Mouse (Mus musculus) hindbrain, embryonic 10.5 days (tissue): ENCODE measurements around the gene Zmym6. TPM values are rescaled to one million over a fixed set of nuclear protein-coding genes. Genes with fewer than 3 reads are reported as not detected.
"Not testable (repeated sequence)": the region's sequence is repeated elsewhere in the genome, so short reads cannot be mapped to it uniquely, and the experiment has no call there.

Experiments used
- DNase-seq: peaks from one replicate; pipeline ENCODE4 v3.0.0-alpha.2; 2017; ENCODE audit warnings: low spot score
- H3K27ac ChIP-seq: fragments of 300-500 bp; sonication (generic); 2 replicates; pipeline ENCODE4 v1.5.1; 2016; ENCODE audit warnings: mild to moderate bottlenecking, moderate library complexity
- H3K27me3 ChIP-seq: fragments of 300-500 bp; sonication (generic); 2 replicates; pipeline ENCODE4 v1.6.1; 2016; ENCODE audit warnings: mild to moderate bottlenecking; ENCODE audit not compliant: poor library complexity, insufficient read depth, severe bottlenecking
- H3K36me3 ChIP-seq: fragments of 300-500 bp; sonication (generic); 2 replicates; pipeline ENCODE4 v1.6.1; 2016; ENCODE audit warnings: mild to moderate bottlenecking, moderate library complexity
- H3K4me1 ChIP-seq: fragments of 300-500 bp; sonication (generic); replicated peaks from 2 replicates; pipeline ENCODE4 v1.6.1; 2016; ENCODE audit warnings: mild to moderate bottlenecking
- H3K4me3 ChIP-seq: fragments of 300-500 bp; sonication (generic); 2 replicates; pipeline ENCODE4 v1.5.1; 2016; ENCODE audit warnings: mild to moderate bottlenecking, moderate library complexity
- H3K9me3 ChIP-seq: fragments of 300-500 bp; sonication (generic); 2 replicates; pipeline ENCODE4 v1.6.1; 2016; ENCODE audit warnings: mild to moderate bottlenecking, moderate library complexity
- WGBS: fragments of 180-500 bp; shearing (Covaris S2); methylation state at CpG from one replicate; pipeline ENCODE4 v1.1.7; 2016; 5-methylcytosine and 5-hydroxymethylcytosine counted together
- polyA plus RNA-seq: library from polyadenylated mRNA; unstranded; fragments of >200 nt; fragmentation: Nextera tagmentation; extraction: Ambion mirVana; gene quantifications from 2 replicates; pipeline ENCODE4 v1.2.1, GENCODE M21; 2016

The Zmym6 gene
- polyA plus RNA-seq, 1 experiment from 2014 or later: 21.6 TPM

DNA sequence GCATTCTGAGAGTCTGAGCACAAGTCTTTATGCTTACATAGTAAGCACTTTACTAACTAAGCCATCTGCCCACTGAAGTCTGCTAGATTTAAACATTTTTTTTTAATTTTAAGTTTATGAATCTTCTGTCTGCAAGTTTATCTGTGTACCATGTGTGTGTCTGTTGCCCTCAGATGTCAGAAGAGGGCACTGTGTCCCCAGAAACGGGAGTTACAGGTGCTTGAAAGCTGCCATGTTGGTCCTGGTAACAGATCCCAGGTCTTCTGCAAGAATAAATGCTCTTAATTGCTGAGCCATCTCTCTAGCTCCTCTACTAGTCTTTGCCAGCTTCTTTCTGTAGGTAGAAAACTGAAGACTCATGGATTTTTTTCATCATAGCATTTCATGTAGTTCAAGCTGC is 2.3 kb upstream of the Zmym6 start:
- no peaks in the 10 kb centered on the region for H3K36me3 ChIP-seq
- H3K27ac ChIP-seq: no peak overlapping the region
- WGBS: 63% methylated on average over 1 of the region's 1 CpGs
- no peaks in the 10 kb centered on the region for H3K27me3 ChIP-seq
- no peak overlapping the region for H3K4me3 ChIP-seq
- DNase-seq: no peak
- peaks cover 3% of the 10 kb centered on the region; the same call in 1 of the 2 replicates for H3K9me3 ChIP-seq
- H3K4me1 ChIP-seq: peaks cover 9% of the 10 kb centered on the region

GRCm38 (mm10) chr4:127080806-127081205 is 3.6 kb downstream of the Zmym6 start:
- Histone ChIP-seq H3K4me1 (peaks cover 9% of the 10 kb centered on the region), H3K27me3 (no peaks in the 10 kb centered on the region), H3K27ac (no peak overlapping the region), H3K9me3 (no peaks in the 10 kb centered on the region), H3K4me3 (no peak overlapping the region), H3K36me3 (0 out of 2 replicates have a peak, but pooled peaks cover 3% of the 10 kb centered on the region)
- no peak for DNase-seq
- WGBS: 52% methylated on average over 1 of the region's 1 CpGs

- Histone ChIP-seq H3K4me3 (no peak overlapping the region), H3K4me1 (peaks cover 2% of the 10 kb centered on the region; the same call in 1 of the 2 replicates), H3K27me3 (no peaks in the 10 kb centered on the region), H3K36me3 (peaks cover 9% of the 10 kb centered on the region), H3K9me3 (no peaks in the 10 kb centered on the region), H3K27ac (no peak overlapping the region)
- 86% methylated on average over 2 of the region's 2 CpGs for WGBS
- no peak for DNase-seq
These were observed 5.9 kb downstream of the Zmym6 start for GRCm38 (mm10) chr4:127083131-127083530.

DNA sequence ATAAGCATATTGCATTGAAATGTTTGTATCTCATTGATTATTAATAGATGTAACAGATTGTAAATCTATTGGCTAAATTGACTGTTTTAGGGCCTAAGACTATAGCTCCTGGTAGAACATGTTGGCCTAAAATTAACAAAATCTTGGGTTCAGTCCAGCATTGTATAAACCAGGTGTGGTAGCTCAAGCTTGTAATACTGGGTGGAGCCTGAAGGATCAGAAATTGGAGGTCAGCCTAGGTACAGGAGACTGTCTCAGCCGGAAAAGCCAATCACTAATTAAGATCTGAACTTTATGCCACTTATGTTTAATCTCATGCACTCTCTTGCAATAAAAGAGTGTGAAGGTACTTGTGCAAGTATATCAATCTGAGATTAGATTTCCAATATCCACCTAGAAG is 8.6 kb downstream of the Zmym6 start:
- peaks cover 33% of the 10 kb centered on the region for H3K36me3 ChIP-seq
- H3K9me3 ChIP-seq: no peaks in the 10 kb centered on the region
- WGBS: 94% methylated on average over 1 of the region's 1 CpGs
- no peaks in the 10 kb centered on the region for H3K27me3 ChIP-seq
- H3K27ac ChIP-seq: no peak overlapping the region
- no peak for DNase-seq
- H3K4me1 ChIP-seq: no peaks in the 10 kb centered on the region
- H3K4me3 ChIP-seq: no peak overlapping the region

- WGBS: 87% methylated on average over 1 of the region's 1 CpGs
- DNase-seq: no peak
- Histone ChIP-seq H3K4me1 (no peaks in the 10 kb centered on the region), H3K9me3 (no peaks in the 10 kb centered on the region), H3K4me3 (no peak overlapping the region), H3K36me3 (peaks cover 57% of the 10 kb centered on the region), H3K27ac (no peak overlapping the region), H3K27me3 (no peaks in the 10 kb centered on the region)
These were observed 14.0 kb downstream of the Zmym6 start for GRCm38 (mm10) chr4:127091188-127091587.

- no peaks in the 10 kb centered on the region for H3K9me3 ChIP-seq
- 90% methylated on average over 4 of the region's 4 CpGs for WGBS
- no peak for DNase-seq
These were observed 17.9 kb downstream of the Zmym6 start for GRCm38 (mm10) chr4:127095090-127095489.

DNA sequence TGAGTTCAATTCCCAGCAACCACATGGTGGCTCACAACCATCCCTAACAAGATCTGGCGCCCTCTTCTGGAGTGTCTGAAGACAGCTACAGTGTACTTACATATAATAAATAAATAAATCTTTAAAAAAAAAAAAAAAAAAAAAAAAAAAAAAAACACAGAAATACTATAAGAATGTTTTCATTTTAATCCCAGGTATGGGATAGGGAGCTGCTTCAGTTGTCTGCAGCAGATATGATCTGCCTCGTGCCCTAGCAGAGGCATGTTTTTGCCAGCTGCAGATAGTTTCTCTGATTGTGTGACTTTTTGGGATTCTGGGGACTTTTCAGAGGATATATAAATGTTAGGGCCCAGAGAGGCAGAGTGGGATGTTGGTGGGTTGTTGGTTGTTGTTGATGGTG is 22.4 kb downstream of the Zmym6 start:
- 75% methylated on average over 2 of the region's 2 CpGs for WGBS
- H3K4me1 ChIP-seq, H3K27ac ChIP-seq, H3K4me3 ChIP-seq, H3K27me3 ChIP-seq, DNase-seq, H3K9me3 ChIP-seq: not testable (repeated sequence)
- H3K36me3 ChIP-seq: peaks cover 27% of the 10 kb centered on the region

More at GRCm38 (mm10) chr4:127095090-127095489, 17.9 kb downstream of the Zmym6 start:
- Histone ChIP-seq H3K27ac (no peak overlapping the region), H3K36me3 (peaks cover 36% of the 10 kb centered on the region), H3K4me1 (no peaks in the 10 kb centered on the region), H3K27me3 (no peaks in the 10 kb centered on the region), H3K4me3 (no peak overlapping the region)

- DNase-seq: no peak
- no peaks in the 10 kb centered on the region for H3K4me1 ChIP-seq
- no peak overlapping the region for H3K4me3 ChIP-seq
- 89% methylated on average over 4 of the region's 4 CpGs for WGBS
- no peak overlapping the region for H3K27ac ChIP-seq
- 0 out of 2 replicates have a peak, but pooled peaks cover 3% of the 10 kb centered on the region for H3K9me3 ChIP-seq
- peaks cover 42% of the 10 kb centered on the region for H3K36me3 ChIP-seq
- H3K27me3 ChIP-seq: no peaks in the 10 kb centered on the region
These were observed 30.4 kb downstream of the Zmym6 start for GRCm38 (mm10) chr4:127107566-127107965.

DNA sequence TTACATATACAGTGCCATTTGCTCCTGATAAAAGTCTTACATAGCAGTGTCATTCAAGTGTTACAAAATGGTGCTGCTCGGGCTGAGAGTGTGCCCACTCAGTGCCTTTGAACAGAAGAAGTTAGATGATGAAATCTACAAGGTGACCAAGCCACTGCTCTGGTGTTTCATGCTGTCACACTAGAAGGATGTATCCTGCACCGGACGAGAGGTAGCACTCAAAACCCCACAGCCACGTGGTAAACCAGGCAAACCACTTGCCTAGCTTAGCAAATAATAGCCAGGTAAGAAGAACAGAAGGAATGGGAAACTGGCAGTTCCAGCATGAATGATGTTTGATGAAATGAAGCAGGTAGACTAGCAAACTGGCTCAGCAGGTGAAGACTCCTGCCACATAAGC is 33.4 kb downstream of the Zmym6 start:
- DNase-seq: no peak
- H3K36me3 ChIP-seq: peaks cover 40% of the 10 kb centered on the region
- 80% methylated on average over 4 of the region's 4 CpGs for WGBS
- no peaks in the 10 kb centered on the region for H3K4me1 ChIP-seq
- H3K27ac ChIP-seq: no peak overlapping the region
- H3K4me3 ChIP-seq: no peak overlapping the region
- 0 out of 2 replicates have a peak, but pooled peaks cover 3% of the 10 kb centered on the region for H3K9me3 ChIP-seq
- no peaks in the 10 kb centered on the region for H3K27me3 ChIP-seq

- H3K27ac ChIP-seq: no peak within 1 kb of the TSS
- DNase-seq: no peak
- WGBS: 96% methylated on average over 5 of the region's 5 CpGs
- H3K36me3 ChIP-seq: peaks cover 1% of the 10 kb centered on the region
- no peaks in the 10 kb centered on the region for H3K27me3 ChIP-seq
- H3K9me3 ChIP-seq: no peaks in the 10 kb centered on the region
- H3K4me3 ChIP-seq: no peak within 1 kb of the TSS
- peaks cover 22% of the 10 kb centered on the region for H3K4me1 ChIP-seq
These were observed 46.2 kb downstream of the Zmym6 start, which contains the start of gene Tmem35b for GRCm38 (mm10) chr4:127123391-127123790. Gene Tmem35b, plus strand, starts transcription at chr4:127123691.

DNA sequence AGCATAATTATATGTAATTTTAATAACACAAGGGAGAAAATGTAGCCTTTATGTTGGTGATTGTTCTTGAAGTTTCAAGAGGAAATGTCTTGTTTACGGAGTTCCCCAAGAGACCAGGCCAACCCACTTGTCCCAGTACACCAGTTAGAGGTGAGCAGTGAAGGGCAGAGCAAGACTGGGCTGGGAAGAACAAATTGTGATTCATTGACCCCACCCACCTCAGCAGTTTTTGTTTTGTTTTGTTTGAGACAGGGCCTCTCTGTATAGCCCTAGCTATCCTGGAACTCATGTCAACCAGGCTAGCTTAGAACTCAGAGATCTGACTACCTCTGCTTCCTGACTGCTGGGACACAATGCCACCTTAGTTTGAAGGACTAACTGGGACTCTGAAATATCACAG is 47.1 kb downstream of the Zmym6 start:
- 92% methylated on average over 1 of the region's 1 CpGs for WGBS
- Histone ChIP-seq H3K36me3 (peaks cover 11% of the 10 kb centered on the region), H3K4me1 (peaks cover 22% of the 10 kb centered on the region), H3K27ac (no peak overlapping the region), H3K4me3 (no peak overlapping the region), H3K27me3 (no peaks in the 10 kb centered on the region), H3K9me3 (no peaks in the 10 kb centered on the region)
- DNase-seq: no peak

- Histone ChIP-seq H3K4me1 (peaks cover 22% of the 10 kb centered on the region), H3K27ac (peak overlapping the region; percentile 88), H3K27me3 (no peaks in the 10 kb centered on the region), H3K9me3 (no peaks in the 10 kb centered on the region), H3K4me3 (peak overlapping the region; percentile 72), H3K36me3 (peaks cover 13% of the 10 kb centered on the region)
- WGBS: 2% methylated on average over 35 of the region's 35 CpGs
- DNase-seq: peak; percentile 92
These were observed 48.8 kb downstream of the Zmym6 start for GRCm38 (mm10) chr4:127125834-127126463.

DNA sequence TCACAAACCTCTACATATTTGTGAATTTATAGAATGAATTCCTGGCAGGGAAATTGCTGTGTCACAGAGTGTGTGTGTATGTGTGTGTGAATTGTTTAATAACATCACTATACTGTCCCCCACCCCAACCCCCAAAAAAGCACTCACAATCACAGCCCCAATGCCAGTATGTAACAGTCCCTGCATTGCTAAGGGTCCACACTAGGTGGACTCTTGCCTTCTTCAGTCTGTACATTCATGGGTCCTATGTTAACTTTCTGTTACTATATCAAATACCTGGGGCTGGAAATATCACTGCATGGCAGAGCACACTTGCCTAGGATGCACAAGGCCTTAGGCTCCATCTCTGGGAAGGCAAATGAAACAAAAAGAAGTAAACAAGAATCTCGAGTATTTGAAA is 57.5 kb downstream of the Zmym6 start:
- H3K4me3 ChIP-seq: no peak overlapping the region
- no peak for DNase-seq
- H3K36me3 ChIP-seq: no peaks in the 10 kb centered on the region
- H3K27ac ChIP-seq: no peak overlapping the region
- H3K27me3 ChIP-seq: no peaks in the 10 kb centered on the region
- no peaks in the 10 kb centered on the region for H3K9me3 ChIP-seq
- 58% methylated on average over 1 of the region's 1 CpGs for WGBS
- H3K4me1 ChIP-seq: peaks cover 8% of the 10 kb centered on the region; the same call in 1 of the 2 replicates
